27 mouse cellular contexts compared by ENCODE assay signal in the genomic region with DNA sequence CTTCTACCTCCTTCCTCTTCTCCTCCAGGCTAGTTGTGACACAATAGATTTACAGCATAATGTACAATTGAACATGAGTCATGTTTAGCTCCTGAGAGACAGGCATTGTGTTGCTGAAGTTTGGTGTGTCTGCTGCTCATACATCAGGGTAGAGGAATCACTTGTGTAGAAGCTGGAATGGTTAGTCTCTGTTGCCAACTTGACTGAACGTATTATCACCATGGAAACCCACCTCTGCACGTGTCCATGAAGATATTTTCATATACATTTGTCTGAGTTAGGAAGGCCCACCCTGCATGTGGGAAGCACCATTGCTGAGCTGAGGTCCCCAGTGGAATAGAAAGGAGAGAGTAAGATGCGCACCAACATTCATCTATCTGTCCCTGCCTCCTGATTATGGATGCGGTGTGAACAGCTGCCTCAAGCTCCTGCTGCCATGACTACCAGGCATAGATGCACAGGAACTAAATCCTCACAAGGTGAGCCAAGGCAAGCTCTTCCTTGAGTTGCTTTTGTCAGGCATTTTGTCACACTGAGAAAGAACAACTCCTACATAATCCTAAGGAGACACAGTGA.
DNase-seq lines count a peak whose midpoint lies in the region; TF ChIP-seq lines count a peak whose summit lies in the region.
"Had no signal": no experiment of that assay in that cellular context is flagged by ENCODE, and none has a peak within 500 bp of the region (broad histone marks: within the 10 kb centered on the region; RNA-seq: fewer than 3 reads in every experiment).

No protein-coding gene starts in this region.

- no peak overlapping the region for H3K4me3 ChIP-seq in left cerebral cortex, adult 2 months
- H3K4me3 ChIP-seq in cortical plate, adult 2 months (ENCODE audit: insufficient read depth, low read length): no peak overlapping the region
- H3K4me3 ChIP-seq: forebrain, embryonic 10.5 days; heart, embryonic 12.5 days; hindbrain, embryonic 10.5 days; limb, embryonic 15.5 days; lung, embryonic 15.5 days; midbrain, embryonic 15.5 days; myocyte; stomach, embryonic 15.5 days had no signal

- TF ChIP-seq CTCF in left cerebral cortex, adult 2 months (IDR thresholded peaks at IDR 0.05): no peak
- no peak for TF ChIP-seq CTCF in cortical plate, adult 2 months (IDR thresholded peaks at IDR 0.05; ENCODE audit: extremely low read depth, insufficient read depth, low read length)

- peak in 1 of 2 experiments; percentile 18 for DNase-seq in left cerebral cortex, adult 2 months (ENCODE audit: extremely low spot score in 1 of 2, low spot score in 2 of 2)
- no peak for DNase-seq in left cerebral cortex, postnatal 10 days (ENCODE audit: extremely low spot score in 1 of 2, low spot score in 2 of 2)
- DNase-seq in frontal cortex, postnatal 36 days (ENCODE audit: low spot score in 2 of 2): peak; percentile 20 to 55
- peak; percentile 54 for DNase-seq in right cerebral cortex, postnatal 25 days
- no peak for DNase-seq in urinary bladder, postnatal 10 days (ENCODE audit: low spot score)
- DNase-seq in neural tube, embryonic 10.5 days (ENCODE audit: extremely low spot score, low spot score): no peak
- DNase-seq: adrenal gland, adult 8-10 months; B cell, adult 2 months; cerebellum, adult 9-10 months; gastrocnemius, postnatal 25 days; heart, adult 18-20 months; heart, postnatal 10 days; kidney, adult 11 months; kidney, postnatal 4 days; lung, postnatal 36 days; thymus, adult 2 months; thymus, postnatal 4 days had no signal

- H3K4me1 ChIP-seq in cortical plate, adult 2 months (ENCODE audit: control insufficient read depth, insufficient read depth, low read length): no peaks in the 10 kb centered on the region; the same call in 1 of the 2 replicates
- H3K4me1 ChIP-seq: forebrain, embryonic 10.5 days; hindbrain, embryonic 10.5 days; limb, embryonic 15.5 days; lung, embryonic 15.5 days; midbrain, embryonic 15.5 days; stomach, embryonic 15.5 days had no signal

- TF ChIP-seq POLR2A in cortical plate, adult 2 months (IDR thresholded peaks at IDR 0.05; ENCODE audit: extremely low read depth, insufficient read depth, low read length): 0 out of 2 replicates have a peak, but pooled peaks have one; percentile 15

- intact Hi-C loops in left cerebral cortex, adult 2 months (cut with DNase I): no loop called here
- intact Hi-C loops in left cerebral cortex, postnatal 10 days (cut with DNase I): no loop called here

- H3K27ac ChIP-seq in left cerebral cortex, adult 2 months: peak overlapping the region; percentile 51; the same call in 1 of the 2 replicates
- H3K27ac ChIP-seq in cortical plate, adult 2 months (ENCODE audit: insufficient read depth, low read length): peak overlapping the region; percentile 9; the same call in 1 of the 2 replicates
- H3K27ac ChIP-seq: forebrain, embryonic 10.5 days; hindbrain, embryonic 10.5 days; limb, embryonic 15.5 days; liver, embryonic 14.5 days; lung, embryonic 15.5 days; midbrain, embryonic 15.5 days; stomach, embryonic 15.5 days had no signal

Comparison
In these comparisons a context has a peak if more than half of its experiments do, and no peak if none do; other contexts are left out.
1. DNase-seq: peak in frontal cortex, postnatal 36 days (2 of 2) and right cerebral cortex, postnatal 25 days (single experiment); none in left cerebral cortex, postnatal 10 days (0 of 2), urinary bladder, postnatal 10 days (single experiment) and neural tube, embryonic 10.5 days (single experiment).